Mouse (Mus musculus) neural tube, embryonic 11.5 days (tissue): ENCODE results near the gene Tekt5. TPM values are rescaled to one million over a fixed set of nuclear protein-coding genes. Genes with fewer than 3 reads are reported as not detected.
A peak's percentile ranks its signal among the peaks of the same experiment; 100 is the strongest.

ENCODE experiments used
- ATAC-seq: fragments of 200-750 bp; cut with Nextera tagmentation; 2 replicates; pipeline ENCODE4 v1.8.0; 2017; ENCODE audit warnings: moderate number of reproducible peaks, mild to moderate bottlenecking, moderate TSS enrichment, moderate library complexity; ENCODE audit not compliant: insufficient read depth, low FRiP score, low TSS enrichment
- DNase-seq: peaks from one replicate; pipeline ENCODE4 v3.0.0-alpha.2; 2015; ENCODE audit warnings: low spot score
- H3K27ac ChIP-seq: fragments of 300-500 bp; sonication (generic); 2 replicates; pipeline ENCODE4 v1.5.1; 2014; ENCODE audit warnings: low read depth, mild to moderate bottlenecking, low read length
- H3K27me3 ChIP-seq: fragments of 300-500 bp; sonication (generic); 2 replicates; pipeline ENCODE4 v1.6.1; 2014; ENCODE audit warnings: mild to moderate bottlenecking, low read length, mixed read lengths; ENCODE audit not compliant: control insufficient read depth, insufficient read depth
- H3K36me3 ChIP-seq: fragments of 300-500 bp; sonication (generic); 2 replicates; pipeline ENCODE4 v1.6.1; 2014; ENCODE audit warnings: mild to moderate bottlenecking, low read length, moderate library complexity, mixed read lengths; ENCODE audit not compliant: control insufficient read depth, insufficient read depth
- H3K4me1 ChIP-seq: fragments of 300-500 bp; sonication (generic); 2 replicates; pipeline ENCODE4 v1.6.1; 2014; ENCODE audit warnings: low read length, mixed read lengths; ENCODE audit not compliant: control insufficient read depth, insufficient read depth
- H3K4me2 ChIP-seq: fragments of 300-500 bp; sonication (generic); 2 replicates; pipeline ENCODE4 v1.6.1; 2014; ENCODE audit warnings: low read depth, mild to moderate bottlenecking, moderate library complexity
- H3K4me3 ChIP-seq: fragments of 300-500 bp; sonication (generic); 2 replicates; pipeline ENCODE4 v1.5.1; 2014; ENCODE audit warnings: low read depth, low read length
- H3K9ac ChIP-seq: fragments of 300-500 bp; sonication (generic); 2 replicates; pipeline ENCODE4 v1.6.1; 2014; ENCODE audit warnings: mild to moderate bottlenecking, low read length
- H3K9me3 ChIP-seq: fragments of 300-500 bp; sonication (generic); 2 replicates; pipeline ENCODE4 v1.6.1; 2016; ENCODE audit warnings: low read length; ENCODE audit not compliant: control insufficient read depth
- WGBS: fragments of 180-500 bp; shearing (Covaris S2); extraction: QIAGEN DNeasy Blood & Tissue Kit; methylation state at CpG from one replicate; pipeline ENCODE4 v1.1.7; 2014; 5-methylcytosine and 5-hydroxymethylcytosine counted together
- polyA plus RNA-seq: library from polyadenylated mRNA; unstranded; fragments of >200 nt; fragmentation: Nextera tagmentation; extraction: Ambion mirVana; gene quantifications from 2 replicates; pipeline ENCODE4 v1.2.1, GENCODE M21; 2014

Gene Tekt5
- polyA plus RNA-seq, 1 experiment from 2014 or later = 0.17 TPM

- Histone ChIP-seq H3K36me3 (peaks cover 17% of the 10 kb centered on the region), H3K4me3 (no peak overlapping the region), H3K9me3 (no peaks in the 10 kb centered on the region), H3K4me2 (no peak overlapping the region), H3K27me3 (no peaks in the 10 kb centered on the region), H3K9ac (no peak overlapping the region), H3K4me1 (no peaks in the 10 kb centered on the region), H3K27ac (no peak overlapping the region)
- ATAC-seq = no peak
- DNase-seq = no peak
- 93% methylated on average over 9 of the region's 9 CpGs for WGBS
Observed at GRCm38 (mm10) chr16:10420447-10421054, 25.3 kb upstream of the Tekt5 start.

GRCm38 (mm10) chr16:10417723-10418259 lies 22.5 kb upstream of the Tekt5 start:
- no peak for DNase-seq
- Histone ChIP-seq H3K27ac (no peak overlapping the region), H3K9me3 (no peaks in the 10 kb centered on the region), H3K4me2 (no peak overlapping the region), H3K4me1 (peaks cover under 1% of the 10 kb centered on the region; the same call in 1 of the 2 replicates), H3K36me3 (peaks cover 13% of the 10 kb centered on the region), H3K27me3 (no peaks in the 10 kb centered on the region), H3K4me3 (no peak overlapping the region), H3K9ac (no peak overlapping the region)
- WGBS = 96% methylated on average over 9 of the region's 9 CpGs
- no peak for ATAC-seq

GRCm38 (mm10) chr16:10416866-10417265 lies 21.6 kb upstream of the Tekt5 start:
- H3K4me1 ChIP-seq = peaks cover 3% of the 10 kb centered on the region
- no peak overlapping the region for H3K4me3 ChIP-seq
- no peaks in the 10 kb centered on the region for H3K9me3 ChIP-seq
- WGBS = 89% methylated on average over 4 of the region's 4 CpGs
- no peaks in the 10 kb centered on the region for H3K27me3 ChIP-seq
- H3K36me3 ChIP-seq = peaks cover 12% of the 10 kb centered on the region
- ATAC-seq (no peak), DNase-seq (no peak)
- H3K9ac ChIP-seq = no peak overlapping the region
- no peak overlapping the region for H3K4me2 ChIP-seq
- H3K27ac ChIP-seq = no peak overlapping the region

- Histone ChIP-seq H3K4me1 (peaks cover 3% of the 10 kb centered on the region), H3K9ac (no peak overlapping the region), H3K4me3 (no peak overlapping the region), H3K27ac (no peak overlapping the region), H3K9me3 (no peaks in the 10 kb centered on the region), H3K36me3 (peaks cover 7% of the 10 kb centered on the region), H3K27me3 (no peaks in the 10 kb centered on the region), H3K4me2 (no peak overlapping the region)
- DNase-seq (peak; percentile 19), ATAC-seq (no peak)
- 85% methylated on average over 6 of the region's 6 CpGs for WGBS
Observed at GRCm38 (mm10) chr16:10415976-10416375, 20.7 kb upstream of the Tekt5 start.

- Histone ChIP-seq H3K9me3 (no peaks in the 10 kb centered on the region), H3K27me3 (no peaks in the 10 kb centered on the region), H3K27ac (peak within 1 kb of the TSS; percentile 87), H3K4me2 (peak within 1 kb of the TSS; percentile 74), H3K36me3 (peaks cover 6% of the 10 kb centered on the region; the same call in 1 of the 2 replicates), H3K9ac (peak within 1 kb of the TSS; percentile 90), H3K4me3 (peak within 1 kb of the TSS; percentile 68), H3K4me1 (peaks cover 3% of the 10 kb centered on the region)
- WGBS = 3% methylated on average over 56 of the region's 56 CpGs
- DNase-seq (peak; percentile 97), ATAC-seq (peak; percentile 98)
Observed at GRCm38 (mm10) chr16:10411764-10412746, 16.8 kb upstream of the Tekt5 start, which contains the start of gene Nubp1. Nubp1 (plus strand) TSS chr16:10411948.

GRCm38 (mm10) chr16:10399160-10399559 lies 3.9 kb upstream of the Tekt5 start:
- Histone ChIP-seq H3K4me1 (no peaks in the 10 kb centered on the region), H3K4me3 (no peak overlapping the region), H3K27me3 (peaks cover 3% of the 10 kb centered on the region; the same call in 1 of the 2 replicates), H3K9ac (no peak overlapping the region), H3K9me3 (no peaks in the 10 kb centered on the region), H3K27ac (no peak overlapping the region), H3K4me2 (no peak overlapping the region), H3K36me3 (no peaks in the 10 kb centered on the region)
- DNase-seq (peak; percentile 81), ATAC-seq (no peak)
- WGBS = 29% methylated on average over 7 of the region's 7 CpGs

- H3K4me1 ChIP-seq = no peaks in the 10 kb centered on the region
- no peak overlapping the region for H3K4me3 ChIP-seq
- DNase-seq = no peak
- H3K4me2 ChIP-seq = no peak overlapping the region
- no peak for ATAC-seq
- H3K27ac ChIP-seq = no peak overlapping the region
- no peak overlapping the region for H3K9ac ChIP-seq
- no peaks in the 10 kb centered on the region for H3K36me3 ChIP-seq
- 79% methylated on average over 5 of the region's 5 CpGs for WGBS
- peaks cover 3% of the 10 kb centered on the region; the same call in 1 of the 2 replicates for H3K27me3 ChIP-seq
- H3K9me3 ChIP-seq = no peaks in the 10 kb centered on the region
Observed at GRCm38 (mm10) chr16:10398755-10399154, 3.5 kb upstream of the Tekt5 start.

- H3K27me3 ChIP-seq = peaks cover 3% of the 10 kb centered on the region; the same call in 1 of the 2 replicates
- WGBS = 88% methylated on average over 9 of the region's 9 CpGs
Observed at GRCm38 (mm10) chr16:10392587-10392986, 2.7 kb downstream of the Tekt5 start.

More at GRCm38 (mm10) chr16:10392587-10392986, 2.7 kb downstream of the Tekt5 start:
- no peak for DNase-seq
- H3K36me3 ChIP-seq = no peaks in the 10 kb centered on the region
- H3K4me2 ChIP-seq = no peak overlapping the region
- no peak overlapping the region for H3K27ac ChIP-seq
- H3K9ac ChIP-seq = no peak overlapping the region
- no peak for ATAC-seq
- H3K4me1 ChIP-seq = no peaks in the 10 kb centered on the region
- H3K4me3 ChIP-seq = no peak overlapping the region
- no peaks in the 10 kb centered on the region for H3K9me3 ChIP-seq
